In the genomic region with DNA sequence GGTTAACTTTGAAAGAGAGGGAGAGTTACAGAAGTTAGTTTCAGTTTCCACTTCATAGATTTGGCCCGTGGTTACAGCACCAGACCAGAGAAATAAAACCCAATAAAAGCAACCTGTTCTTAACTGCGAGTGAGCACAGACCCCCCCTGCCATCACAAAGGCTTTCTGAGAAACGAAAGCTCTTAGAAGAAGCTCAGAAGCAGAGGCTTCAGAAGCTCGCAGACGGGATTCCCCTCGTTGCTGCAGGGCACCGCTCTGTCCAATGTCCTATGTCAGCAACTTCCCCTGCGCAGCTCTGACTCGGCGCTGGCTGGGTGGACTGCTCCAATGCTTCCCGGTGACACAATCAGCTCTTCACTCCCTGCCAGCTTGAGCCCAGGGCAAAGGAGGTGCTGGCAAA, we compare ENCODE assay signal across 8 mouse cellular contexts. TPM values are rescaled to one million over a fixed set of nuclear protein-coding genes. Genes with fewer than 3 reads are reported as not detected.
DNase-seq lines count a peak whose midpoint lies in the region; ATAC-seq and TF ChIP-seq lines count a peak whose summit lies in the region.

No protein-coding gene starts in this region.

- H3K9me3 ChIP-seq in limb, embryonic 12.5 days: no peaks in the 10 kb centered on the region

- no peaks in the 10 kb centered on the region for H3K27me3 ChIP-seq in limb, embryonic 12.5 days

- peaks cover 4% of the 10 kb centered on the region; the same call in 1 of the 2 replicates for H3K4me1 ChIP-seq in limb, embryonic 12.5 days (replicated peaks)

- DNase-seq in layer of hippocampus, adult 2 months (ENCODE audit: low spot score in 2 of 2): no peak
- DNase-seq in layer of hippocampus, adult 18-20 months (ENCODE audit: low spot score in 2 of 2): no peak
- DNase-seq in adrenal gland, postnatal 25 days: peak; percentile 66
- peak; percentile 63 to 71 for DNase-seq in heart, adult 9 months (ENCODE audit: low spot score in 2 of 2)
- DNase-seq in c-Kit-positive CD71-positive TER-119-positive erythroid progenitor cells, embryonic 14.5 days (ENCODE audit: low spot score): no peak
- no peak for DNase-seq in testis, postnatal 14 days (ENCODE audit: low spot score)

- no peak for TF ChIP-seq CTCF in layer of hippocampus, adult 2 months (conservative IDR thresholded peaks at IDR 0.05)

- H3K27ac ChIP-seq in layer of hippocampus, adult 2 months: peak overlapping the region; percentile 46; the same call in 1 of the 2 replicates
- H3K27ac ChIP-seq in limb, embryonic 12.5 days: no peak overlapping the region

- H3K36me3 ChIP-seq in limb, embryonic 12.5 days: no peaks in the 10 kb centered on the region

- no peak for ATAC-seq in limb, embryonic 12.5 days (ENCODE audit: insufficient number of reproducible peaks, insufficient read depth, low FRiP score, low TSS enrichment, low read depth)
- peak; percentile 80 for ATAC-seq in monocyte, adult 5-6 weeks (replicated peaks; ENCODE audit: insufficient number of reproducible peaks, low FRiP score, low TSS enrichment, poor library complexity, severe bottlenecking)

- peak overlapping the region; percentile 47 for H3K4me3 ChIP-seq in layer of hippocampus, adult 2 months
- peak overlapping the region; percentile 22; the same call in 1 of the 2 replicates for H3K4me3 ChIP-seq in limb, embryonic 12.5 days (replicated peaks)

- 41% methylated on average over 11 of the region's 11 CpGs for WGBS in limb, embryonic 12.5 days

- H3K9ac ChIP-seq in limb, embryonic 12.5 days (replicated peaks): no peak overlapping the region

- H3K4me2 ChIP-seq in limb, embryonic 12.5 days: peak overlapping the region; percentile 32; the same call in 1 of the 2 replicates

RNA-seq across cellular contexts. Expression of gene Cxcl10, which starts 4.8 kb away (rescaled TPM):
- not detected for total RNA-seq in layer of hippocampus, adult 2 months (2021)
- total RNA-seq in layer of hippocampus, adult 18-20 months (2021): not detected
- total RNA-seq in adrenal gland, postnatal 25 days (2021): 1.1 and 1.2 TPM in 2 replicates
- 0.29 and 0.32 TPM in 2 replicates for polyA plus RNA-seq in limb, embryonic 12.5 days (2016; fragmentation: Nextera tagmentation; extraction: Ambion mirVana)
- total RNA-seq in monocyte, adult 5-6 weeks (2017): 0.95 to 3.6 TPM (median 3.5 TPM) in 3 replicates

RNA-seq across cellular contexts. Expression of gene Art3, which starts 21.9 kb away (rescaled TPM):
- total RNA-seq in layer of hippocampus, adult 2 months (2021): 1 to 10 TPM; 3.7 to 4.8 TPM
- 1 to 10 TPM; 2.2 to 4.2 TPM for total RNA-seq in layer of hippocampus, adult 18-20 months (2021)
- 50.0 and 51.8 TPM in 2 replicates for total RNA-seq in adrenal gland, postnatal 25 days (2021)
- 4.3 and 4.5 TPM in 2 replicates for polyA plus RNA-seq in limb, embryonic 12.5 days (2016; fragmentation: Nextera tagmentation; extraction: Ambion mirVana)
- 1.3 to 2.9 TPM (median 1.5 TPM) in 3 replicates for total RNA-seq in monocyte, adult 5-6 weeks (2017)

RNA-seq across cellular contexts. Expression of gene Cxcl9, which starts 25.6 kb away (rescaled TPM):
- total RNA-seq in layer of hippocampus, adult 2 months (2021): not detected
- total RNA-seq in layer of hippocampus, adult 18-20 months (2021): not detected
- 0.88 and 0.90 TPM in 2 replicates for total RNA-seq in adrenal gland, postnatal 25 days (2021)
- not detected in 2 replicates for polyA plus RNA-seq in limb, embryonic 12.5 days (2016; fragmentation: Nextera tagmentation; extraction: Ambion mirVana)
- total RNA-seq in monocyte, adult 5-6 weeks (2017): 0.19 TPM in 1 of 3 replicates, not detected in the others

RNA-seq across cellular contexts. Expression of gene Sdad1, which starts 43.2 kb away (rescaled TPM):
- total RNA-seq in layer of hippocampus, adult 2 months (2021): 10 to 100 TPM; 20.0 to 23.1 TPM
- 10 to 100 TPM; 20.3 to 21.5 TPM for total RNA-seq in layer of hippocampus, adult 18-20 months (2021)
- 30.5 and 36.1 TPM in 2 replicates for total RNA-seq in adrenal gland, postnatal 25 days (2021)
- polyA plus RNA-seq in limb, embryonic 12.5 days (2016; fragmentation: Nextera tagmentation; extraction: Ambion mirVana): 45.6 and 46.5 TPM in 2 replicates
- total RNA-seq in monocyte, adult 5-6 weeks (2017): 24.6 to 35.1 TPM (median 31.5 TPM) in 3 replicates

Comparison
In these comparisons a context has a peak if more than half of its experiments do, and no peak if none do; other contexts are left out.
1. DNase-seq: peak in adrenal gland, postnatal 25 days (single experiment) and heart, adult 9 months (2 of 2); none in layer of hippocampus, adult 2 months (0 of 2), layer of hippocampus, adult 18-20 months (0 of 2), c-Kit-positive CD71-positive TER-119-positive erythroid progenitor cells, embryonic 14.5 days (single experiment) and testis, postnatal 14 days (single experiment).